Mouse (Mus musculus) gastrocnemius, postnatal 36 days (tissue): ENCODE measurements around the gene Cd28. TPM values are rescaled to one million over a fixed set of nuclear protein-coding genes. Genes with fewer than 3 reads are reported as not detected.
"Not testable (repeated sequence)": the region's sequence is repeated elsewhere in the genome, so short reads cannot be mapped to it uniquely, and the experiment has no call there.

Source experiments
- DNase-seq, 2 experiments: peaks; one replicate each; pipeline ENCODE4 v3.0.0; 2022
- intact Hi-C: fragments of 180-260 bp; cut with DNase I; formaldehyde crosslinking; loops from one replicate; pipeline ENCODE4 v1.15.1; 2025
- total RNA-seq, 2 experiments: library from RNA; stranded (reverse); gene quantifications; 2 replicates each; pipeline ENCODE4 v1.2.3; 2021

The Cd28 gene
- total RNA-seq, 2 experiments from 2014 or later: 2.2 to 2.6 TPM

DNA sequence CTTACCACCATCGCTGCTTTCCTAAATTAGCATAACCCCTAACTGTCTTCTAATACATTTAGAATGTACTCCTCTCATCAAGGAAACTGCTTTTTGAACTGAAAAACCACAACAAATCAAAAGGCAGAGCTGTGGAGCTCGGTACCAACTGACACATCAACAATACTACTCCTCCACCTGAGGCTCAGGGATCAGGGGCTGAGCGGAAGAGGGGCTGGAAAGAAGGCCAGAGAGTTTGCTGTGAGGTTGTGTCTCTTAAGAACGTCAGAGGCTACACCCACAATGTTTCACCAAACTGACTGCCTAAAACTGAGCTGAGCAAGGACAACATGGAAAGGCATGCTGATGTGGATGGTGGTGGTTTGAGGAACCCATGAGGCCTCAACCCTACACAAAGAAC, 65.1 kb downstream of the Cd28 start:
- no peak for DNase-seq
- intact Hi-C loops: no loop called here

DNA sequence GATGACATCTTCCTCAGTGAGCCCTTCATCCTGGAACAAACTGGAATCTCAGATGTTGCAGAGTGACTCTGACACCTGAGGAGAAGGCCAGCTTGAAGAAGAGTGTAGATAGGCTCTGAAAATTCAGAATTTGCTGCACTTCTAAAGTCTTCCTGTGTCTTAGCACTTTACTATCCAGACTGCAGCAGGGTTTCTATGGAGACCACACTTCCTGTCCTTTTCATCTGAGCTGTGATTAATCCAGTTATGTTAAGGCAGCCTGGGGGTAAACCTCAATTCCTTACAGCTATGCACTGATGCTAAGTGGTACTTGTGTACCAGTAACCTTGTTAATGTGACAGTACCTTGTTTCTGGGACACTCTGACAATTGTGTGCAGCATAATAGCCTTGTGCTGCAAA, 77.1 kb downstream of the Cd28 start:
- intact Hi-C loops: no loop called here
- DNase-seq: no peak

DNA sequence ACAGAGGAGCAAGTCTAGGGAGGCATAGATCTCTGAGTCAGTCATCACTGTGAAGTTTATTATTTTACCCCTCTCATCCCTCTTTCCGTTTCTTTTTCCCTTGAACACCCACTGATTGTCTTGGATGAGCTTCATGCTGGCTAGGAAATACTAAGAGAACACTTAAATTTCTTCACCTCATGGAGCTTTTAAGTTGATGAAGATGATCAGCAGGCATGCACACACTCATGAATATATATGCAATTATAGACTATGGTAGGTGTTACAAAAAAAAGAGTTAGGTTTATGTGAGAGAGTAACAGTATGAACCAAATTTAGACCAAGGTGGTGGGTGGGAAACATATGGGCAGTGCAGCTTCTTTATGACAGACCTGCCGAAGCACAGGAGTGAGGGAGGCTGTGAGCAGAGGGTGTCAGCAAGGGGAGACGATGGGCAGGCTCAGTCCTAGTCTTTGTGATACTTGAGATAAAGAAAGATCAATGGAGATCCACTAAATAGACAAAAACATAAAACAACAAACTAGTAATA, 79.1 kb downstream of the Cd28 start:
- intact Hi-C loops: no loop called here
- no peak for DNase-seq

DNA sequence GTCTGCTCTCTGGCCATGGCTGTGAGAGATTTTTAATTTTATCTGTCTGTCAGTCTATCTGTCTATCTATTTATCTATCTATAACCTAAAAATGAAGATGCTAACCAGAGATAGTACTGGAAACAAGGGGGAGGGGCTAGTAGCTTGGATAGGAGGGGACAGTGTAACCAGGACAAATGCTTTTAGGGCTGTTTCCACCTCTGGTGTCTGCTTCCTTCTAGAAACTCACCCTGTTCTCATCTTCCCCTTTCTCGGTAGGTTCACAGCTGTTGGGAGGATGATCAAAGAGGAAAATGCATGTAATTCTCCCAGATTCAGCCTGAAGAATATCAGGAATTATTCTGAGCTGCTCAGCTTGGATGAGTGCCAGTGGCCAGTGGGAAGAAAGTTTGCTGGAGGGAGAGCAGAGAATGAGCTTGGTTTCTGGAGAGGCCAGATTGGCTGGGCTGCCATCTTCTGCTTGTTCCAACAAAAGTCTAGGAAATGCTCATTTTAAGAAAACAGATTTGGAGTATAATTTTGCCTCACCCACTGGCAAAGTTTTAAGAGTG, 83.3 kb downstream of the Cd28 start:
- DNase-seq: peak in 1 of 2 experiments; percentile 19
- intact Hi-C loops: no loop called here

DNA sequence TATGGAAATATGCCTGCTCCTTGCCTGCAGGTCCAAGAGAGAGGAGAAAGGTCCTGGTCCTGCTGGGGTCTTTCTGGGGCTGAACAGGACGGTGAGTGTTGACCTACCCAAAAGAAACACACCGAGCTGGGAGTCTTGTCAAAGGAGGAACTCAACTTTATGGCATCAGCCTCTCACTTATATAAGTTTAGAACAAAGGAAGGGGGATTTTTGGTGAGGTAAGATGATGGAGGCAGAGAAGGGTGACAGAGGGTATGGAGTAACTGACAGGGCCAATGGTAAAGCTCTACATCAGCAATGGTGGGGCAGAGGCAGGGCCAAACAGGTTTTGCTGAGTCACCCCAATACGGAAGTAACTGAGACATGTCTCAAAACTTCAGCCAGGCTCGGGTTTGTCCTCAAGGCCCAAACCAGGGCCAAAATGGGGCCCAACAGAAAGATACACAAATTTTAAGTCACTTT, 84.6 kb downstream of the Cd28 start:
- intact Hi-C loops: no loop called here
- DNase-seq: no peak

DNA sequence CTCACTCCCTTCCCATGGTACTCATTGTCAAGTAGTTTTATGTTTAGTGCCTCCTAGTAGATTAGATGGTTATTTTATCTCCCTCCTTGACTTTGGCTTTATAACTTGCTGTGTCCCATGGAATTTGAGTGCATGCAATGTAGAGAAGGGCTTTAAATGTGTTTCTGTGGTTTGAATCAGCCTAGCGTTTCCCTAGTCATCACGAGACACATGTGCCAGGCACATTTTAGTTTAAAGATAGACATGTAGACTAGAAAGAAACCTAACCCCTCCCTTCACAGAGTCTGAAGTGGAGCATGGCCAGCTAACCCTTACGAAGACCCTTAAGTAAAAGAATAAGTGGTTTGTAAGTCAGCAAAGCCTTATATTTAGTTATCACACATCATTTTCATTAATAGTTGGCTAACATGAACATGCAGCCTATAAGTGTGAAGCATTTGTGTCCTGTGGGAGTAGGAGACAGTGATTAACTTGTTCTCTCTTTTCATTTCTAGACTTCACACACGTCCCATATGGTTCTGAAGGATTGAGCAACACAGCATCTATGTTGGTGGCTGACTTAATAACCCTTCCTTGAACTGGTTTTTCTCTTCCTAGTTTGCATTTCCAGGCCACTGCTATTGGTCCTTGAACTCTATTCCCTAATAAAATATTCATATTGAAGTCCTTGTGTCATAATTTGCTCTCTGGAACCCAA, 86.7 kb downstream of the Cd28 start:
- intact Hi-C loops: no loop called here
- DNase-seq: no peak

DNA sequence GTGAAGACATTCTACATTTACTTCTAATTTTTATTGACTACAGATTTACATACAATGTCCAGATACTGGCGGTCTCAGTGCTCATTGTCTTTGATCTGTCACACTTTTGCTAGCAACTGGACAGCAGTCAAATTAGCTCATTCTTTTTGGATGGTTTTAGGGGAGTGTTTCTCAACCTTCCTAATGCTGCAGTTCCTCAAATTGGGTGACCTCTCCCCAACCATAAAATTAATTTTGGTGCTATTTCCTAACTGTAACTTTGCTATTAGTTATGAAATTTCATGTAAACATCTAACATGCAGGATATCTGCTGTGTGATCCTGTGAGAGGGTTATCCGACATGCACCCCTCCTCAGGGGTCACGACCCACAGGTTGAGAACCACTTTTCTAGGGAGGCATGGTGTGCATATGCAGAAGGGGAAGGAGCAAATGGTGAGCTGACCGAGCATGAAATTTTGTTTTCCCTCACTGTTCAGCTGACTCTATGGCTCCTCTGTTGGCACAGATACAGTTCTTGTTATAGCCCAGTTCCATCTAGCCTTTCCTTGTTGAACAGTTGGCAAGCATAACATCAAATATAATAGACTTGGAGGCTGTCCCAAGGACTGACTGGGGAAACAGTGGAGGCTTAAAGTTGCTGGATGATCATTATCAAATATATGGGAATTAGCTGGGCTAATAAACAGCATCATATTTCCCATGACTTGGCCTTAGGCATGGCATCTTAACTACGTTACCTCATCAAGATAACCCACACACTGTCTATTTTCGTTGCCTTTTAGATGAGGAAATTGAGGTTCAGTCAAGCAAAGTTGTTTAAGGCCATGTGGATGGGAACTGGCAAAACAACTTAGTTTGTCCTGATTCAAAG, 87.5 kb downstream of the Cd28 start:
- intact Hi-C loops: no loop called here
- no peak for DNase-seq

DNA sequence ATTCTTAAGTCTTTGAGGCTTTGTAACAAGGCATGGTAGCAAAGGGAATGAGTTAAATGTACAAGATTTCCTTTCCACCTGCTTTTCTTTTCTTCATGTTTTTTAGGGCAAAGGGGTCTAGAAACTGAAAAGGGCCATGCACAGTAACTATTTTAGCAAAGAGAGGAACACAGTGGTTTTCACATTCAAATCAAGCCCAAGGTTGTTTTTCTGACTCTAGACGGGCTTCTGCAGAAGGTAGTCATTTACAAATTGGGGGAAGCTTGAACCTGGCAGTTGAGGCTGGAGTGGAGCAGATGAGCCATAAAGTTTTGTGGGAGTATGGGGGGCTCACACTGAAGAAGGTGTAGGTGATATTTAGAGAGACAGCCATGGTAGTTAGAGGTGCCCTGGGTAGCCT, 88.6 kb downstream of the Cd28 start:
- no peak for DNase-seq
- intact Hi-C loops: no loop called here

DNA sequence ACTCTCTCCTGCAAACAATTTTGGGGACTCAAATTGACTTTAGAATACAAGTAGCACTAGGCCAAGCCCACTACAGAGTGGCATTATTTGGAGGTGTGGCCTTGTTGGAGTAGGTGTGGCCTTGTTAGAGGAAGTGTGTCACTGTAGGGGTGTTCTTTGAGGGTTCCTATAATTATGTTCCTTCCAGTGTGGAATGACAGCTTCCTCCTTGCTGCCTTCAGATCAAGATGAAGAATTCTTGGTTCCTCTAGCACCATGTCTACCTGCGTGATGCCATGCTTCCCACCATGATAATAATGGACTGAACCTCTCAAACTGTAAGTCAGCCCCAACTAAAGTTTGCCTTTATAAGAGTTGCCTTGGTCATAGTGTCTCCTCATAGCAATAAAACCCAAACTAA, 91.1 kb downstream of the Cd28 start:
- intact Hi-C loops: no loop called here

DNA sequence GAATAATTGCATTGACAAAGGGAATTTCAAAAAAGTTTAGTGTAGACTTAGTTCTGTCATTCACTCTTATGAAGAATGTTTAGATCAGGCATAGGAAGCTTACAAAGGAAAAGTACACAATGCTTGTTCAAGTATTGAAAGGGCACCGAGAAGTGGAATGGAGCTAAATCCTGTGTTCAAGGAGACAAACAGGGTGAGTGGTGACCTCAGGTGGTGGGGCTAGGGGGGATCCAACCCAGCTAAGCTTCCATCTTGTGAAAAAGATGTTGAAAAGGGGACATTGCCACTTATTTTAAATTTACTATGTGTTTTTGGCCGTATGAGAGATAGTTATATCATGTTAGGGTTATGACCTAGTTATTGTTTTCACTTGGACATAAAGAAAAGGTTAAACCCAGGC, 91.9 kb downstream of the Cd28 start:
- intact Hi-C loops: no loop called here
- DNase-seq: no peak

More for the DNA sequence above, 91.1 kb downstream of the Cd28 start:
- no peak for DNase-seq

DNA sequence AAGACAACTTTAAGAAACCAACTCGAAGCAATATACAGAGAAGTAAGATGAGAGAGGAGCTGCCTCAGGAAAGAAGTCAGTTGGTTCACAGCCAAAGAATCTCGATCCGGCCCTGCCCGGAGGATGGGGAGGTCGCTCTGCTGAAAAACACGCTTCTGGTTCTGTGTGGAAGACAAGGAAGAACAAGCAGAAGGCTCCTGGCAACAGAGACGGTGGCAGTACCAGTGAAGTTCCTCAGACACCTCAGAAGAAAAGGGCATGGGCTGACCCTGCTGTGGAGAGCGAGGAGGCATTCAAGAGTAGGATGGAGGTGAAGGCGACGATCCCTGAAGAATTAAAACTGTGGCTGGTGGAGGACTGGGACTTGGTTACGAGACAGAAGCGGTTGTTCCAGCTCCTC, 92.6 kb downstream of the Cd28 start:
- intact Hi-C loops: no loop called here
- DNase-seq: peak in 1 of 2 experiments; percentile 35

DNA sequence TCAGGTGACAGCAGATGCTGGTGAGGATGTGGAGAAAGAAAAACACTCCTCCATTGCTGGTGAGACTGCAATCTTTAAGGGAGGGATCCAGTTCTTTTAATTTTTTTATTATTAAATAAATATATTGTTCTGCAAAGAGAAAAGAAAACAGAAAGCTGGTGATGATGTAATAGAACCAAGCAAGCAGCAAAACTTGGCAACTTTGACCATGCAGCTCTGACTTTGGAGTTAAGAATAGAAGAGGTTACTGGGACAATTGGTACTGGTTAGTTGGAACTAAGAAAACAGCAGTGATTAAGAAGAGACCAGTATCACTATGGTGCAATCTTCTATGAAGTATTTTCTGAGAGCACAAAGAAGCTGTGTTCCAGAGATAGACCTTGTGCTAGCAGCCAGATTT, 94.2 kb downstream of the Cd28 start:
- no peak for DNase-seq
- intact Hi-C loops: loop anchor here (10.0 kb wide), 1 partner anchor 146 kb away; no protein-coding TSS in a partner anchor

DNA sequence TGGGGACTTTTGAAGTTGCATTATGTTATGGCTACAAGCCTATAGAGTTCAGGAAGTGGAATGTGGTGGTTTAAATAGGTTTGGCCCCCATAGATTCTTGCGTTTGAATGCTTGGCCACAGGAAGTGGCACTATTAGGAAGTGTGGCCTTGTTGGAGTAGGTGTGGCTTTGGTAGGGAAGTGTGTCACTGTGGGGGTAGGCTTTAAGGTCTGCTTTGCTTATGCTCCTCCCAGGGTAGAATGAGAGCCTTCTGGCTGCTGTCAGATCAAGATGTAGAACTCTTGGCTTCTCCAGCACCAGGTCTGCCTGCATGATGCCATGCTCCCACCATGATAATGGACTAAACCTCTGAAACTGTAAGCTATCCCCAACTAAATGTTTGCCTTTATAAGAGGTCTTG, 95.4 kb downstream of the Cd28 start:
- intact Hi-C loops: loop anchor here (10.0 kb wide), 1 partner anchor 147 kb away; no protein-coding TSS in a partner anchor

DNA sequence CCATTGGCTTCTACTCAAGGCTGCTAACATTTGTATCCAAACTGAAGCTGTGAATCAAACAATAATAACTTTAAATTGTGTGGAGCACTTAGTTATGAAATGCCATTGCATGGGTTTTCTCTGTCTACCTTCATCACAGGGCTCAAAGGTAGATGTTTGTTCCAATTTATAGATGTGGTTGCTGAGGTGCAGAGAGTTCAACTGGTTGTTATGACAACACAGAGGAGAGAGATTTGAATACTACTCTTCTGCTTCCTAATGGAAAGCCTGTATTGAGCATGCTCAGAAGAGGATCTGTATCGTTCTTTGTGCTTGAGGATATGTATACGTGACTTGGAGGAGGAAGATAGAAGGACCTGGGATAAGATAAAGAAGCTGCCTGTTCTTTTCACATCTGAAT, 96.8 kb downstream of the Cd28 start:
- no peak for DNase-seq
- intact Hi-C loops: loop anchor here (10.0 kb wide), 1 partner anchor 149 kb away; no protein-coding TSS in a partner anchor

More for the DNA sequence above, 95.4 kb downstream of the Cd28 start:
- no peak for DNase-seq

DNA sequence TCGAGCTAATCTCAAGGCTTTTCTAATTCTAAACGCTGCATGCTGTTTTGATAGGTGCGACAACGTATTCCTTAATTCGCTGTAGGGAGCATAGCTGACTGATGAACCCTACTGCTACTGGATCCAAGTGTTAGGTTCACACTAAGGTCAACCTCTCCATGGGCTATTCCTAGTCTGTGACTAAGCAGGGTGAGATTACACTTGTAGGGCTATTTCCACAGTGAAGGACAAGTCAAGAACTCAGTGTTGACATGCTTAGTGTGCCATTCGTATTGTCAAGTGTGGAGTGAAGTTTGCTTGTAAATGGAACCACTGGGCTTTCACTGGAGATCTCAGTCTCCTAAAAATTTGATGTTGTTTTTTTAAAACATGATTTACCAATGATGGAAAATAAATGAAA, 99.3 kb downstream of the Cd28 start:
- DNase-seq: no peak
- intact Hi-C loops: loop anchor here (10.0 kb wide), 1 partner anchor 151 kb away; no protein-coding TSS in a partner anchor

DNA sequence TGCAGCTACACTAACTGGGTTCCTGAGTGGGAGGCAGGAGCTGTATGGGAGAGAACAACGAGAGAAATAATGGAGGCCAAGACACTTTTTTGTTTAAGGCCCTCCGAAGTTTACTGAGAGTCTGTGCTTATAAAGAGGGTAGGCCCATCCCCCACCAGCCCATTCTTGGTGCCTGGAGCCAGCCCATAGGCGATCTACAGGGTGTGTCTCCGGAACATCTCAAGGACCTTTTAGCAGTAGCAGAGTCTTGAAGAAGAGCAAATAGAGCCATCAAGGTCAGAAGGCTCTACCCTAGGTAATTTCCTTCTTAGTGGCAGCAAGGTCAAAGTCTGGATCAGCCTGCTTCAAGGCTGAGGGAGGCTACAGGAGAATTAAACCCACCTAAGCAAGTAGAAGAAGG, 101.9 kb downstream of the Cd28 start:
- intact Hi-C loops: loop anchor here (10.0 kb wide), 1 partner anchor 154 kb away; no protein-coding TSS in a partner anchor
- not testable (repeated sequence) for DNase-seq

DNA sequence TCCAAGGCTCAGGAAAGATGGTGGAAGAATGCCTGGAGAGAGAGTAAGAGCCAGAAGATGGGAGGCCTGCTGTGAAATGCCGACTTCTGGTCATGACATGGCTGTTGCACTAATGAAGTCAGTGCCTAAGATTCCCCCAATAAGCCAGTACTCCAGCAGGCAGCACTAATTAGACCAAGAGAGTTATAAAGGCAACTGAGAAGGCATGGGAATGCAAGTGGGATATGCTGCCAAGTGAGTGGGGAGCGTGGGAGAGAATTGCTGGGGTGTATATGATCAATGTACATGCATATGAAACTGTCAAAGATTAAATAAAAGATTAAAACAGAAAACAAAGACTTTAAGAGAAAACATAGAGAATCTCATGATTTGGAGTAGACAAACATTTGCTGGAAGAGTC, 103.4 kb downstream of the Cd28 start:
- intact Hi-C loops: loop anchor here (10.0 kb wide), 1 partner anchor 155 kb away; no protein-coding TSS in a partner anchor
- no peak for DNase-seq

DNA sequence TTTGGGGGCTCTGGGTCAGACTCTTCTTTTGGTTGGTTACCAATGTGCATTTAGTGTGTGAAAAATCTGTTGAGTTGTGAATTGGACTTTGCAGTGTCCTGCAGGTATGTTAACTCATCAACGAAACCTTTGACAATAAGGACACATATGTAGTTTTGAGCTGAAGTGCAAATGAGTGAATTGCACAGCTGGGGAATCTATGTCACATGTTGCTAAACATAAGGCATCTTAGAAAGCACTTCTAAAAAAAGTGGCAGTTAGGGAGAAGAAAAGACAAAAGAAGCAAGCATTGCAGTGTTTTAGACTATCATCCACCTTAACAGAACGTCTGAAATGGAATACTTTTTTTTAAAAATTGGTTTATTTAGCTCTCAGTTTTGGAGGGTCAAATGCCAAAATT, 104.4 kb downstream of the Cd28 start:
- intact Hi-C loops: no loop called here
- DNase-seq: no peak

DNA sequence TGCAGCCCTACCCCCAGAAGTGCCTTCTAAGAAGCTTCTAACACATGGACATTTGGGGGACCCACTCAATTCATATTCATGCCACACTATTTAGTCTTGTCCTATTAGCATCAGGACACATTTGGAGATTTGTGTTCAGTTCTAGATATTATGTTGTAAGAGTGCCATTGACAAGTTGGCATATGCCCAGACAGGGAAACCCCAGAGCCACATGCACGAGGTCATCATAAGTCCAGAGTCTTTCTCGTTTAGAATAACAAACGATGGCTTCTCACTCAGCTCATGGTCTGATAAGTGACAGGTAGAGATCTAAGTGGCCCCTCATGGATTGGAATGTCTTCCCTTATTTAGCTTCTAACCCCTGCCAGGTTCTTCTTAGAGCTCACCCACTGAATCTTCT, 105.0 kb downstream of the Cd28 start:
- intact Hi-C loops: no loop called here
- DNase-seq: no peak
